9 mouse cellular contexts compared by ENCODE assay signal in the genomic region with DNA sequence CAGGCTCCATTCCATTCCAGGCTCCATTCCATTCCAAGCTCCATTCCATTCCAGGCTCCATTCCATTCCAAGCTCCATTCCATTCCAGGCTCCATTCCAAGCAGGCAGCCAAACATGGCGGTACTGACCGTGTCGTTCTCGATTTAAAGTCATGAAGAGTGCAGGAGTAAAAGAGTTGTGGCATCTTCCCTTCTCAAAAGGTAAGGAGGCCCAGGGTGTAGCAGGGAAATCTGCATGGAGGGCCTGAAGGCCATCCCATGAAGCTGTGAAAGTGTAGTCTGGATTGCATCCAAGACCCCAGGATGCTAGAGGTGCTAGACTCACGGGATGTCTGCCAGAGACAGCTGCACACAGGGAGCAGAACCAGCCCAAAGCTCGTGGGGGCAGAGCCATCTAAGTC. TPM values are rescaled to one million over a fixed set of nuclear protein-coding genes. Genes with fewer than 3 reads are reported as not detected.
A peak's percentile ranks its signal among the peaks of the same experiment; 100 is the strongest.
DNase-seq lines count a peak whose midpoint lies in the region; ATAC-seq and TF ChIP-seq lines count a peak whose summit lies in the region.
"Had no signal": no experiment of that assay in that cellular context is flagged by ENCODE, and none has a peak within 500 bp of the region (broad histone marks: within the 10 kb centered on the region; RNA-seq: fewer than 3 reads in every experiment).

No protein-coding gene starts in this region.

- no peak overlapping the region for H3K27ac ChIP-seq in liver, postnatal 0 days (ENCODE audit: low read depth)
- H3K27ac ChIP-seq in embryonic facial prominence, embryonic 13.5 days = no peak overlapping the region
- no peak overlapping the region for H3K27ac ChIP-seq in hindbrain, embryonic 16.5 days (ENCODE audit: low read depth, low read length)
- H3K27ac ChIP-seq: liver, embryonic 13.5 days had no signal

- DNase-seq in liver, postnatal 0 days = no peak
- DNase-seq in liver = no peak
- peak; percentile 59 for DNase-seq in lung, postnatal 10 days
- DNase-seq in adrenal gland, postnatal 4 days (ENCODE audit: low spot score in 2 of 2) = no peak
- no peak for DNase-seq in ovary, postnatal 10 days (ENCODE audit: low spot score)
- no peak for DNase-seq in cerebellum, adult 11 months
- DNase-seq: liver, embryonic 13.5 days had no signal

- TF ChIP-seq EP300 in liver, postnatal 0 days (IDR thresholded peaks at IDR 0.05; ENCODE audit: low read depth) = no peak

- no peak for TF ChIP-seq CTCF in liver, postnatal 0 days (IDR thresholded peaks at IDR 0.05; ENCODE audit: low read depth)

- no peaks in the 10 kb centered on the region for H3K27me3 ChIP-seq in liver, postnatal 0 days (ENCODE audit: insufficient read depth, low read length)
- no peaks in the 10 kb centered on the region for H3K27me3 ChIP-seq in embryonic facial prominence, embryonic 13.5 days
- H3K27me3 ChIP-seq in hindbrain, embryonic 16.5 days (replicated peaks; ENCODE audit: control insufficient read depth, insufficient read depth, low read length) = no peaks in the 10 kb centered on the region

- H3K4me2 ChIP-seq in liver, postnatal 0 days (ENCODE audit: low read depth, low read length) = peak overlapping the region; percentile 11; the same call in 1 of the 2 replicates
- peak overlapping the region; percentile 40 for H3K4me2 ChIP-seq in embryonic facial prominence, embryonic 13.5 days
- peak overlapping the region; percentile 28; the same call in 1 of the 2 replicates for H3K4me2 ChIP-seq in hindbrain, embryonic 16.5 days (ENCODE audit: low read length)
- H3K4me2 ChIP-seq: liver, embryonic 13.5 days had no signal

- no peaks in the 10 kb centered on the region for H3K36me3 ChIP-seq in liver, postnatal 0 days (replicated peaks; ENCODE audit: insufficient read depth, low read length)
- peaks cover 3% of the 10 kb centered on the region for H3K36me3 ChIP-seq in embryonic facial prominence, embryonic 13.5 days
- no peaks in the 10 kb centered on the region for H3K36me3 ChIP-seq in hindbrain, embryonic 16.5 days (ENCODE audit: control insufficient read depth, insufficient read depth, low read length)
- H3K36me3 ChIP-seq: liver, embryonic 13.5 days had no signal

- no peak for ATAC-seq in liver, postnatal 0 days
- no peak for ATAC-seq in embryonic facial prominence, embryonic 13.5 days (ENCODE audit: insufficient number of reproducible peaks, insufficient read depth, low FRiP score, low TSS enrichment, low read depth)
- ATAC-seq in hindbrain, embryonic 16.5 days = no peak

- WGBS in liver, postnatal 0 days (ENCODE audit: insufficient replicate concordance) = 63% methylated on average over 6 of the region's 6 CpGs
- WGBS in embryonic facial prominence, embryonic 13.5 days = 50% methylated on average over 6 of the region's 6 CpGs
- WGBS in hindbrain, embryonic 16.5 days = 54% methylated on average over 6 of the region's 6 CpGs

- no peak overlapping the region for H3K9ac ChIP-seq in liver, postnatal 0 days (replicated peaks)
- peak overlapping the region; percentile 47; the same call in 1 of the 2 replicates for H3K9ac ChIP-seq in embryonic facial prominence, embryonic 13.5 days
- no peak overlapping the region for H3K9ac ChIP-seq in hindbrain, embryonic 16.5 days (ENCODE audit: low read depth, low read length)
- H3K9ac ChIP-seq: liver, embryonic 13.5 days had no signal

- no peaks in the 10 kb centered on the region for H3K4me1 ChIP-seq in liver, postnatal 0 days (ENCODE audit: insufficient read depth)
- 0 out of 2 replicates have a peak, but pooled peaks cover 8% of the 10 kb centered on the region for H3K4me1 ChIP-seq in embryonic facial prominence, embryonic 13.5 days
- H3K4me1 ChIP-seq in hindbrain, embryonic 16.5 days (ENCODE audit: control insufficient read depth, insufficient read depth, low read depth, low read length) = peaks cover 3% of the 10 kb centered on the region; the same call in 1 of the 2 replicates
- H3K4me1 ChIP-seq: liver, embryonic 13.5 days had no signal

- no peaks in the 10 kb centered on the region for H3K9me3 ChIP-seq in liver, postnatal 0 days (ENCODE audit: low read length)
- H3K9me3 ChIP-seq in embryonic facial prominence, embryonic 13.5 days = no peaks in the 10 kb centered on the region
- H3K9me3 ChIP-seq in hindbrain, embryonic 16.5 days (ENCODE audit: control insufficient read depth, low read length) = no peaks in the 10 kb centered on the region
- H3K9me3 ChIP-seq: liver, embryonic 13.5 days had no signal

- no peak overlapping the region for H3K4me3 ChIP-seq in liver, postnatal 0 days (ENCODE audit: low read depth, low read length)
- peak overlapping the region; percentile 36 for H3K4me3 ChIP-seq in embryonic facial prominence, embryonic 13.5 days
- H3K4me3 ChIP-seq in hindbrain, embryonic 16.5 days (ENCODE audit: low read length) = peak overlapping the region; percentile 31; the same call in 1 of the 2 replicates
- H3K4me3 ChIP-seq: liver, embryonic 13.5 days had no signal

RNA-seq across cellular contexts. Expression of a gene that starts 2.5 kb away (rescaled TPM):
- polyA plus RNA-seq in liver, postnatal 0 days (2015; fragmentation: Nextera tagmentation; extraction: Ambion mirVana) = 18.5 and 19.8 TPM in 2 replicates
- 75.1 and 81.7 TPM in 2 replicates for polyA plus RNA-seq in embryonic facial prominence, embryonic 13.5 days (2015; fragmentation: Nextera tagmentation; extraction: Ambion mirVana)
- 16.3 and 18.7 TPM in 2 replicates for polyA plus RNA-seq in hindbrain, embryonic 16.5 days (2015; fragmentation: Nextera tagmentation; extraction: Ambion mirVana)
- total RNA-seq in adrenal gland, postnatal 4 days (2021) = 10 to 100 TPM; 95.2 to 97.8 TPM

RNA-seq across cellular contexts. Expression of a gene that starts 28.8 kb away (rescaled TPM):
- 0.06 and 0.27 TPM in 2 replicates for polyA plus RNA-seq in liver, postnatal 0 days (2015; fragmentation: Nextera tagmentation; extraction: Ambion mirVana)
- 5.6 and 7.2 TPM in 2 replicates for polyA plus RNA-seq in embryonic facial prominence, embryonic 13.5 days (2015; fragmentation: Nextera tagmentation; extraction: Ambion mirVana)
- polyA plus RNA-seq in hindbrain, embryonic 16.5 days (2015; fragmentation: Nextera tagmentation; extraction: Ambion mirVana) = 0.99 and 1.5 TPM in 2 replicates
- 1 to 10 TPM; 9.0 to 9.9 TPM for total RNA-seq in adrenal gland, postnatal 4 days (2021)
